Mouse (Mus musculus) cerebellum, postnatal 10 days (tissue): ENCODE measurements at regions not wholly inside any gene's neighbourhood (a gene's known extent, or its start where the extent isn't known, plus 50 kb on each side); places are given as distances from the start of the nearest gene placed in this dataset.

Experiments
- DNase-seq, 2 experiments: peaks; one replicate each; pipeline ENCODE4 v3.0.0; 2021; ENCODE audit warnings: mixed read lengths in 2 of 2

- no peak for DNase-seq
Measured at GRCm38 (mm10) chr13:37531512-37532183, 186.6 kb downstream of the Ly86 start.

GRCm38 (mm10) chr13:37532596-37533170 is 187.7 kb downstream of the Ly86 start:
- DNase-seq, result peak in 1 of 2 experiments; percentile 21

GRCm38 (mm10) chr13:37533851-37534250 is 188.8 kb downstream of the Ly86 start:
- DNase-seq, result no peak

- no peak for DNase-seq
Measured at GRCm38 (mm10) chr13:37537330-37537729, 192.3 kb downstream of the Ly86 start.

- DNase-seq, result no peak
Measured at GRCm38 (mm10) chr13:37537793-37538192, 192.8 kb downstream of the Ly86 start.

- DNase-seq, result no peak
Measured at GRCm38 (mm10) chr13:37540980-37541531, 196.0 kb downstream of the Ly86 start.

GRCm38 (mm10) chr13:37541674-37542073 is 196.7 kb downstream of the Ly86 start:
- peak; percentile 65 for DNase-seq

GRCm38 (mm10) chr13:37542744-37543196 is 197.8 kb downstream of the Ly86 start:
- DNase-seq, result no peak

GRCm38 (mm10) chr13:37543788-37544187 is 198.8 kb downstream of the Ly86 start:
- DNase-seq, result no peak

- DNase-seq, result no peak
Measured at GRCm38 (mm10) chr13:37544696-37545095, 199.7 kb downstream of the Ly86 start.

- no peak for DNase-seq
Measured at GRCm38 (mm10) chr13:37546556-37546955, 201.5 kb downstream of the Ly86 start.

GRCm38 (mm10) chr13:37550584-37550983 is 205.6 kb downstream of the Ly86 start:
- no peak for DNase-seq

GRCm38 (mm10) chr13:37553392-37553791 is 208.4 kb downstream of the Ly86 start:
- DNase-seq, result no peak

- peak; percentile 61 to 64 for DNase-seq
Measured at GRCm38 (mm10) chr13:37557183-37557582, 212.2 kb downstream of the Ly86 start.

- no peak for DNase-seq
Measured at GRCm38 (mm10) chr13:37557766-37558165, 212.8 kb downstream of the Ly86 start.

GRCm38 (mm10) chr13:37559056-37559455 is 214.0 kb downstream of the Ly86 start:
- DNase-seq, result no peak

GRCm38 (mm10) chr13:37559706-37560313 is 214.8 kb downstream of the Ly86 start:
- DNase-seq, result no peak

GRCm38 (mm10) chr13:37560387-37560786 is 215.4 kb downstream of the Ly86 start:
- peak in 1 of 2 experiments; percentile 24 for DNase-seq

GRCm38 (mm10) chr13:37560800-37561199 is 215.8 kb downstream of the Ly86 start:
- DNase-seq, result no peak

GRCm38 (mm10) chr13:37561437-37561836 is 216.4 kb downstream of the Ly86 start:
- DNase-seq, result no peak

- no peak for DNase-seq
Measured at GRCm38 (mm10) chr13:37562141-37562540, 216.1 kb upstream of the Rreb1 start.

GRCm38 (mm10) chr13:37562652-37563051 is 215.5 kb upstream of the Rreb1 start:
- peak in 1 of 2 experiments; percentile 20 for DNase-seq

- DNase-seq, result no peak
Measured at GRCm38 (mm10) chr13:37569051-37569450, 209.1 kb upstream of the Rreb1 start.

- no peak for DNase-seq
Measured at GRCm38 (mm10) chr13:37569486-37569885, 208.7 kb upstream of the Rreb1 start.
